Mouse (Mus musculus) splenic B cell, adult 2 months (primary cell): ENCODE data around the gene B4galt1.
A peak's percentile ranks its signal among the peaks of the same experiment; 100 is the strongest.

Experiments used
- DNase-seq: peaks from one replicate; pipeline ENCODE4 v3.0.0-alpha.2; 2011; ENCODE audit warnings: low read depth, low spot score
- H3K27me3 ChIP-seq: 2 replicates; pipeline ENCODE4 v1.6.1; 2012; ENCODE audit warnings: mild to moderate bottlenecking, low read length, moderate library complexity, mixed read lengths; ENCODE audit not compliant: control insufficient read depth, poor library complexity, insufficient read depth, severe bottlenecking
- H3K36me3 ChIP-seq: 2 replicates; pipeline ENCODE4 v1.6.1; 2012; ENCODE audit warnings: mild to moderate bottlenecking, low read length, moderate library complexity, mixed read lengths; ENCODE audit not compliant: control insufficient read depth, poor library complexity, insufficient read depth, severe bottlenecking

Gene B4galt1

DNA sequence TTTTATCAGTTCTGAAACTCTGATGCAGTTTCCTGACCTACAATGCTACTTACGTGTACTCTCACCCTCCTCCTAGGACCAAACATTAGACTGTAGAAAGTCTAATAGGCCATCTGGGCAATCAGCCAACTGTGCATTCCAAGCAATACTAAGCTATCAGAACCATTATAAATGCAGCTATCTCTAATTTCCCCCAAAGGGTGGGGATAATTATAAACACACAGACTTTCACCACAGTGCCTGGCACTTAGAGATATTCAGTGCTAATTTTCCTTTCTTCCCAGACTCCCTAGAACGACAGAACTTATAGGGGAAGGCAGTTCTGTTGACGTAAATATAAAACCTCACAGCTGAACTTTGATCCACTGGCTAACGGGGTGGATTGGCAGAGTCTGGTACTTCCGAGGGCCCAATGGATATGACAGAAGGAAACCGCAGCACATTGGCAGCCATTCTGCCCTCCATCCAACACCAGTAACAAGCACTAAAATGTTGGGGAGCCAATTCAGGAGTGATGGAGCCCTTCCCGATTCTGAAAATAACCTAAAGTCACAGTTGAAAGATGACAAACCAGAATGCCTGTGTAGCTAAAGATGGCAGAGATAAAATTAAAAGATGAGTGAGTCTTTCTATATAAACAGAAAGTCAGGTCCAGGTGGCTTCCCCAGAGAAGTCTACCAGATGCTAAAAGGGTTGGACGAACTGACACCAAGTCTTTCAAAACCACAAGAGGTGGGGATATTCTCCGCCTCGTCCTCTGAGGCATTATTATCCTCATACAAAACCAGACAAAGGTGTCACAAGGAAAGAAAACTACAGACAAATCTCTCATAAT is 16.1 kb downstream of the B4galt1 start:
- no peaks in the 10 kb centered on the region for H3K27me3 ChIP-seq
- DNase-seq = no peak

DNA sequence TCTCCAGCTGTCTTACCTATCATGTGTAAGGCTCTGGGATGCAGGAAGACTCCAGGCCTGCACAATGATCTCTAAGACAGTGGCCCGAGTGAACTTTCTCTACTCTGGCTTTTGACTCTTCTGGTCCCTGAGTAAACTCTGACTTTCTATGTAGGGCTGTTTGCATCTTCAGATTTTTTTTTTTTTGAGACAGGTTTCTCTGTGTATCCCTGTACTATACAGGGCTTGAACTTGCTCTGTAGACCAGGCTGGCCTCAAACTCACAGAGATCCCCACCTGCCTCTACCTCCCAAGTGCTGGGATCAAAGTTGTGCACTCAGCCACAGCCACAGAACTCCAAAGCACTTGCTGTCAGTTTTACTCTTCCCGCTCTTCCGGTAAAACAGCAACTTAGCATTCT is 16.8 kb downstream of the B4galt1 start:
- H3K36me3 ChIP-seq = no peaks in the 10 kb centered on the region
- no peaks in the 10 kb centered on the region for H3K27me3 ChIP-seq
- no peak for DNase-seq

More for the DNA sequence above, 16.1 kb downstream of the B4galt1 start:
- H3K36me3 ChIP-seq = no peaks in the 10 kb centered on the region

DNA sequence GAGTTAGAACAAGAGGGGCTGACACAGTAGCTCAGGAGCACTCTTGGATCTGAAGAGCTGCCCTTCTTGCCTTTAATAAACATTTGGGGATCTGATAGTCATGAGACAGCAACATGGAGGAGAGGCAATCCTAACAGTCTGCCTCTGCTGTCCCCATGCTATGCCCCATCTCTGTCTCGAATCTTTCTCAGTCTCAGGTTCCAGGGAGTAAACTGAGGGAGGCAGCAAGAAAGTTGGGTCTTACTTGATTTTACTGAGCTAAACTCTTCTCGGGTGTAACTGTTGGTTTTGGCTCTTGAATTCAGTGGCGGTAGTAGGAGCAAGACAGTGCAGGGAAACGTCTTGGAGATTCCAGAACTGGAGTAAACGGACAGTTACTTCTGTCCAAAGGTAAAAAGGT is 18.9 kb downstream of the B4galt1 start:
- DNase-seq = no peak
- Histone ChIP-seq H3K36me3 (no peaks in the 10 kb centered on the region), H3K27me3 (no peaks in the 10 kb centered on the region)

DNA sequence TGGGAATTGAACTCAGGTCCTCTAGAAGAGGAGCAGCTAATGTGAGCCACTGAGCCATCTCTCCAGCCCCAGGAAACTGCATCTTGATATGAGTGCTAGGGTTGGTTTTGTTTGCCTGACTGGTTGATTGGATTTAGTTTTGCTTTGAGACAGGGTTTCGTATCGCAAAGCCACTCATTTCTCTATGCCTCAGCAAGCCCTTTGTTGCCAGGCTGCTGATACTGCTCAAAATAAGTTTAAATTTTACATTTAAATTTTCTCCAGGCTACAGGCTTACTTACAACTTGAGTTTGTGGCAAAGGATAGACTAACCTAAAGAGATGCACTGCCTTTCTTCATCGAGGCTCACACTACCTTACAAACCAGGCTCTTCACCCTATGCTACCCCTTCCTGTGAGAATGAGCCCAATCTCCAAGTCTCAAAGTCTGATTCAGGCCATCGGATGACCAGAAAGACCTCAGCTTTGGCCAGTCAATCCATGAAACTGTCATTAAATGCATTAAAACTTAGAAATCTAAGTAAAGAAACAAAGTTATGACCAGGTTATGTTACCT is 19.5 kb downstream of the B4galt1 start:
- Histone ChIP-seq H3K36me3 (no peaks in the 10 kb centered on the region), H3K27me3 (no peaks in the 10 kb centered on the region)
- DNase-seq = no peak

DNA sequence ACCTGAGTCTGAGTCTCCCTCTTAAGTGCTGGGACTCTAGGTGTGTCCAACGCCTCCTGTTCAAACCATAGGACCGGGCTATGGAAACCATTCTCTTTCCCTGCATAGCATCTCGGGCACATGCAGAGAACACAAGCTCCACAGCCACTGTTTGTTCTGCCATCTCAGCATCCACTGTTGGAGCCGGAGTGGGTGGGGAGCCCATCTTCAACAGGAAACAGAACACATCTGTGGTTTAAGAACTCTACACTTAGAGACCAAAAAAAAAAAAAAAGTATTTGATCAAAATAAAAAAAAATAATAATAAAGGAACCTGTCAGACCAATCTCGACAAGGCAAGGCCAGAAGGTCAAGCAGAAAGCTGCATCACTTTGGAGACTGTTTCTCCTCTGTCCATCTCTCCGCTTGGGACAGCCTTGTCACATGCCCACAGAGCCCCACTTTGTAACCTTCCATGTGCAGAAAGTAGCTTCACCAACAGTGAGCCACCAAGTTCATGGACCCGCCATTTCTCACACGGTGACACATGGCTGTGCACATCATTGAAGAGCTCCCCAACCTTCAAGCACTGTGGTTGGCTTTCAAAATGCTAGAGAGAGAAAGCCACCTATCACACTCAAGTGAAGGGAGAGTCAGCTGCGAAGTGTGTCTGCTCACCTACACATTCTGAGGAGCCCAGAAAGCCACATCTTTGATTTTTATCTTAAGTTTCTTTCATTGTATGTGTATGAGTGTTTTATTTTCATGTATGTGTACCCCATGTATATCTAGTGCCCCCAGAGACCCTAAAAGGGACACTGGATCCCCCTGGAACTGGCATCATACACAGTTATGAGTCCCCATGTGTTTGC is 20.2 kb downstream of the B4galt1 start:
- Histone ChIP-seq H3K36me3 (peaks cover 1% of the 10 kb centered on the region; the same call in 1 of the 2 replicates), H3K27me3 (no peaks in the 10 kb centered on the region)
- DNase-seq = no peak

DNA sequence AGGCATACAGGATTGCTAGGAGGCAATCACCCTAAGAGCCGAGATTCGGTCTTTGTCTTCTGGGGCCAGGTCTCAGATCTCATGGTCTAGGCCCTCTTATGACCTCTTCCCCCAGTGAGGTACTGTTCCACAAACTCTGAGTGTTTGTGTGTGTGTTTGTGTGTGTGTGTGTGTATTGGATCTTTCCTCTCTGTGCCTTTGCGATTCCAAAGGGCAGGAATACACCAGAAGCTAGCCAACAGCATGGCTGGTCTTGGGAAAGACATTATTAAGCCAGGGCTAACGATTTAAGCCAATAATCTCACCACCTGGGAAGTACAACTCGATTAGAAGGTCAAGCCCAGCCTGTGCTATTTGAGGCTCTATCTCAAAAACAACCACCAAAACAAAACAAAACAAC is 23.3 kb downstream of the B4galt1 start:
- peaks cover 1% of the 10 kb centered on the region; the same call in 1 of the 2 replicates for H3K36me3 ChIP-seq
- DNase-seq = no peak

DNA sequence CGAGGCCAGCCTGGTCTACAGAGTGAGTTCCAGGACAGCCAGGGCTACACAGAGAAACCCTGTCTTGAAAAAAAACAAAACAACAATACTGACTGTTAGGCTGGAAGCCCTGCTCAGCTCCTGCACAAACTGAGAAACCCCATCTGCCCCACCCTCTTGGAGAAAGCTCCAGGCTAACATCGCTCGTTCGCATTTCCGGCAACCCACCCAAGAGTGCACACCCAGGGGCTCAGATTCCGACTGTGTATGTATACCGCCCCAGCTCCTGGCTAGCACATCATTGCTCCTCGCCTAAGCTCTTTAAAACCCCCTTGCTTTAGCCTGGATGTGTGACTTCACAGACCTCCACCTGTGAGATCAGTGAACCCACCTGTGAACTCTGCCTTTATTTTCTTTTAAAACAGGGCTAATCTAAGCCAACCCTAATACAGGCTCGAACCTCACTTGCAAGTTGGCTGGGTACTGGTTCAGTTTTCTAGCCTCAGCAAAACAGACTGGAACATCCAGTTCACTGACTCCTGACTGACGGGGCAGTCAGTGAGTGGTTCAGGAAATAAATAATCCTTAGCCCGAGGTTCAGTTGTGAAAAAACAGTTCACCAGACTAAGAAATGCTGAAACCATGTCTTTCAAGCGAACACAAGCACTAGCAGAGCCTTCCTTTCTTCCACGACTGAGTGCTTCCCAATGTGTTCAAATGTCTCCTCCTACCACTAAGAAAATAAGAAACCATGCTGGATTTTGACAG is 24.0 kb downstream of the B4galt1 start:
- no peak for DNase-seq
- H3K36me3 ChIP-seq = peaks cover 1% of the 10 kb centered on the region; the same call in 1 of the 2 replicates
- H3K27me3 ChIP-seq = no peaks in the 10 kb centered on the region

More for the DNA sequence above, 23.3 kb downstream of the B4galt1 start:
- H3K27me3 ChIP-seq = no peaks in the 10 kb centered on the region

DNA sequence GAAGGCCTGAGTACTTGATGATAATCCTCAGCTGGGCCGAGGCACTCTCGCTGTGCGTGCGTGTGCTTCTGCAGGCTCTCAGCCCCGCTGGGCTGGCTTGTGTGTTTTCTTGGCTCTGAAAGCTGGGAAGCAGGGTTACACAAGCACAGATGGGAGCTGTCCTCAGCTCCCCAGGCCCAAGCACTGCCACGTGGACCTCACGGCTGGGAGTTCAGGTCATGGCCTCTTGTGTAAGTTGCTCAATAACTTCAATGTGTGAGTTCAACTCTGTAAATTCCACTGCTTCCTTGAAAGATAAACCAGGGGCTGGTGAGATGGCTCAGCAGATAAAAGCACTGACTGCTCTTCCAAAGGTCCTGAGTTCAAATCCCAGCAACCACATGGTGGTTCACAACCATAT is 24.9 kb downstream of the B4galt1 start:
- DNase-seq = no peak
- H3K36me3 ChIP-seq = peaks cover 1% of the 10 kb centered on the region; the same call in 1 of the 2 replicates

DNA sequence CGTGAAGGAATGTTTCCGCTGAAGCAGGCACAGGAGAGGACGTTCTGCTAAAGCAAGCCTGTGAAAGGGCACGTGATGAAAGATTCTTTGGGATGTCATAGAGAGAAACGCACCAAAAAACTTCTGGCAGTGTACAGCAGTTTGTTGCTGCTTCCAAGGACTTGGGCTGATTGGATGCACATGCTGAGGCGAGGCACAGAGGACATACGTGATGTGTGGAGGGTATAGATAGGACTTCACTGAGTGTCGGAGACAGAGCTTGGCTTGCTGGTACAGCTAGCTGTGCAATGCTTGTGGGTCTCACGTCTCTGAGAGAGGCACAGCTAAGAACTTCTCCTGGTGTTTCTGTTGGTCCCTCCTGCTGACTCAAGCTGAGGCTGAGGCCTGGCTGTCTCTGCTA is 25.9 kb downstream of the B4galt1 start:
- no peak for DNase-seq
- H3K27me3 ChIP-seq = no peaks in the 10 kb centered on the region

More for the DNA sequence above, 24.9 kb downstream of the B4galt1 start:
- no peaks in the 10 kb centered on the region for H3K27me3 ChIP-seq

DNA sequence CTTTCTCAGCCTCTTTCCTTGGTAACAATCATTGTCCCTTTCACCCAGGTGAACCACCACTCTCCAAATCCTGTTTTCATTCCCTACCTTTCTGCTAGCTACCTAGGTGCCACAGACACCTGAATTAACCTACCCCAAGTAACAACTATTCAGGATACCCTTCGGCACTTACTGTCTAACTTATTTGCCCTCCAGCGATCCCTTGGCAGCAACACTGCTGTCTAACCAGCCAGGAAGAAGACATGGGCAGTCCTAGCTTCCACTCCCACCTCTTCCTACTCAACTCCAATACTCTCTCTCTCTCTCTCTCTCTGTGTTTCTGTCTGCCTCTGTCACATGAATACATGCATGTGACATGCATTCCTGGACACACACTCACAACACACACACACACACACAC is 27.0 kb downstream of the B4galt1 start:
- no peaks in the 10 kb centered on the region for H3K27me3 ChIP-seq
- peaks cover 1% of the 10 kb centered on the region; the same call in 1 of the 2 replicates for H3K36me3 ChIP-seq
- no peak for DNase-seq

More for the DNA sequence above, 25.9 kb downstream of the B4galt1 start:
- peaks cover 1% of the 10 kb centered on the region; the same call in 1 of the 2 replicates for H3K36me3 ChIP-seq

DNA sequence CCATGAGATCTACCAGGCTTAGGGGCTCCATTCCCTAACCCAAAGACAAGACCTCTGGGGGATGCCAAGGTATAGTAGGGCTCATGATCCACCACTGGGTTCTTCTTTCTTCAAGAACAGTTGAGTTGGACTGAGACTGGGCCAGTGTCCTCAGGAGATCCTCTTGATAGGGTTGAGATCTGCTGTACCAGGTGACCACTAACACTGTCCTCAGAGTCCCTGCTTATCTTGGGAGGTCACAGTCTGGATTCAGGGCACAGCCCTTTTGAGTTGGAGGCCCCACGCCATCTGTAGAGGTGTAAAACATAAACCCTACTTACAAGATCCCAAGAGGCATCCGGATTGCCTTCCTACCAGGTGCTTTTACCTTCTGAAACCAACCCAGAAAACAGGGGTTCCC is 27.8 kb downstream of the B4galt1 start:
- Histone ChIP-seq H3K36me3 (peaks cover 5% of the 10 kb centered on the region; the same call in 1 of the 2 replicates), H3K27me3 (no peaks in the 10 kb centered on the region)
- DNase-seq = no peak

DNA sequence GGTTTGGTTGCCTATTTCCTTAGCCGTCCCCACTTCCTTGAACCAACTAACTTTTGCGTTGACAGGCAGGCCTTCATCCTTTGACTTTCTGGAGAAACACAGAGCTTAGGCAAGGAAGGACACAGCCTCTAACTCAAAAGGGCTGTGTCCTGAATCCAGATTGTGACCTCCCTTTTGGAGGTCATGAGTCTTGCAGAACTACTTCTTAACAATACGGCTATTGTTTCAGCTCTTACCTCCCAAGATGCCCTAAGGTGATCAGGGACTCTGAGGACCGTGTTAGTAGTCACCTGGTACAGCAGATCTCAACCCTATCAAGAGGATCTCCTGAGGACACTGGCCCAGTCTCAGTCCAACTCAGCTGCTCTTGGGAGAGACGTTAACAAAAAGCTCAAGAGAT is 28.7 kb downstream of the B4galt1 start:
- DNase-seq = no peak
- H3K36me3 ChIP-seq = peaks cover 5% of the 10 kb centered on the region; the same call in 1 of the 2 replicates
- no peaks in the 10 kb centered on the region for H3K27me3 ChIP-seq

DNA sequence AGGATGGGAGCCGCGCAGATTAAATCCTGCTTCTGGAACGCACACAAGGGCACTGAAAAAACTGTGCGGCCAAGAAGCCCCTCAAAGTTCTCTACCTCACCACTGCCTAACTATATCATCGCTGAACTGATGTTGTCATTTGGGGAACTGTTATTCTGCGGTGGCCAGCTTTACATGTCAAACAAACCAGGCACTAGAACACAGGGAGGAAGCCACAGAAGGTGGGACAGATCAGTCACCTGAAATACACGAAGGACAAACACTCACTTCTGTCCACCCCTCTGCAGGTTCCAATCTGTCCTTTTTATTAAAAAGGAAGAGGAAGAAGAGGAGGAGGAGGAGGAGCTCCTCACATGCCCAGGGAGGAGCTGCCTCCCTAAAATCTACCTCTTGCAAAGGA is 29.3 kb downstream of the B4galt1 start:
- peaks cover 5% of the 10 kb centered on the region; the same call in 1 of the 2 replicates for H3K36me3 ChIP-seq
- peak; percentile 38 for DNase-seq
- no peaks in the 10 kb centered on the region for H3K27me3 ChIP-seq

DNA sequence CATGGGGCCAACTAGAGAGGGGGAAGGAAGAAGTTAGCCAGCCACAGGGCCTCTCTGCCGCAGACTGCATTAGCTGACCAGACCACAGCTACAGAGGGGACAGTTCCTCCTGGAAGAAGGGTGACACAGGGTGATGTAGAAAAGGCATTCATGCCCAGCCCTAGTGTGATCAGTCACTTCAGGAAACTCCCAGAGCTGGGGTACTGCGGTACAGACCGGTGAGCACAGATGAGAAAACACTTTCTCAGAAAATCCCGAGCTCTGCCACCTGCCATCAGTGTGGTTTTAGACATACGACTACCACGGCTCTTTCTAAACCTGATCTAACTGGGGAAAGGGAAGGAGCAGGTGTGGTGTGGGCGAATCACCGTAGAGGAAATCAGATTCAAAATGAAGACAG is 30.1 kb downstream of the B4galt1 start:
- peaks cover 4% of the 10 kb centered on the region; the same call in 1 of the 2 replicates for H3K36me3 ChIP-seq
- H3K27me3 ChIP-seq = no peaks in the 10 kb centered on the region
- DNase-seq = peak; percentile 59
